Mouse (Mus musculus) limb, embryonic 11.5 days (tissue): ENCODE results near the gene Kif14. TPM values are rescaled to one million over a fixed set of nuclear protein-coding genes. Genes with fewer than 3 reads are reported as not detected.

Experiments
- ATAC-seq: fragments of 200-750 bp; cut with Nextera tagmentation; 2 replicates; pipeline ENCODE4 v1.8.0; 2017; ENCODE audit warnings: low read depth; ENCODE audit not compliant: insufficient number of reproducible peaks, low FRiP score, low TSS enrichment
- DNase-seq: peaks from one replicate; pipeline ENCODE4 v3.0.0-alpha.2; 2015; ENCODE audit warnings: low spot score
- H3K27ac ChIP-seq: fragments of 300-500 bp; sonication (generic); replicated peaks from 2 replicates; pipeline ENCODE4 v1.5.1; 2014; ENCODE audit warnings: low read depth, mild to moderate bottlenecking, low read length
- H3K27me3 ChIP-seq: fragments of 300-500 bp; sonication (generic); 2 replicates; pipeline ENCODE4 v1.6.1; 2014; ENCODE audit warnings: mild to moderate bottlenecking, low read length, mixed read lengths; ENCODE audit not compliant: control insufficient read depth, insufficient read depth
- H3K36me3 ChIP-seq: fragments of 300-500 bp; sonication (generic); 2 replicates; pipeline ENCODE4 v1.6.1; 2014; ENCODE audit warnings: mild to moderate bottlenecking, low read length, moderate library complexity, mixed read lengths; ENCODE audit not compliant: control insufficient read depth, insufficient read depth
- H3K4me1 ChIP-seq: fragments of 300-500 bp; sonication (generic); 2 replicates; pipeline ENCODE4 v1.6.1; 2014; ENCODE audit warnings: low read length, mixed read lengths; ENCODE audit not compliant: control insufficient read depth, insufficient read depth
- H3K4me2 ChIP-seq: fragments of 300-500 bp; sonication (generic); 2 replicates; pipeline ENCODE4 v1.6.1; 2014; ENCODE audit warnings: low read depth, mild to moderate bottlenecking, moderate library complexity; ENCODE audit not compliant: severe bottlenecking
- H3K4me3 ChIP-seq: fragments of 300-500 bp; sonication (generic); 2 replicates; pipeline ENCODE4 v1.5.1; 2014; ENCODE audit warnings: low read depth, low read length
- H3K9ac ChIP-seq: fragments of 300-500 bp; sonication (generic); 2 replicates; pipeline ENCODE4 v1.6.1; 2014; ENCODE audit warnings: mild to moderate bottlenecking, low read length
- H3K9me3 ChIP-seq: fragments of 300-500 bp; sonication (generic); 2 replicates; pipeline ENCODE4 v1.6.1; 2016; ENCODE audit warnings: low read length; ENCODE audit not compliant: control insufficient read depth
- WGBS: fragments of 180-500 bp; shearing (Covaris S2); extraction: QIAGEN DNeasy Blood & Tissue Kit; methylation state at CpG from one replicate; pipeline ENCODE4 v1.1.7; 2014; 5-methylcytosine and 5-hydroxymethylcytosine counted together
- polyA plus RNA-seq: library from polyadenylated mRNA; unstranded; fragments of >200 nt; fragmentation: Nextera tagmentation; extraction: Ambion mirVana; gene quantifications from 2 replicates; pipeline ENCODE4 v1.2.1, GENCODE M21; 2014

The Kif14 gene
- polyA plus RNA-seq, 1 experiment from 2014 or later, result 9.9 TPM

- Histone ChIP-seq H3K9me3 (no peaks in the 10 kb centered on the region), H3K9ac (no peak overlapping the region), H3K4me1 (no peaks in the 10 kb centered on the region), H3K4me3 (no peak overlapping the region), H3K27ac (no peak overlapping the region), H3K27me3 (no peaks in the 10 kb centered on the region), H3K4me2 (no peak overlapping the region), H3K36me3 (no peaks in the 10 kb centered on the region)
- 80% methylated on average over 10 of the region's 10 CpGs for WGBS
- DNase-seq (no peak), ATAC-seq (no peak)
Measured at GRCm38 (mm10) chr1:136446933-136447332, 19.2 kb upstream of the Kif14 start.

GRCm38 (mm10) chr1:136447338-136447737 is 18.8 kb upstream of the Kif14 start:
- Histone ChIP-seq H3K4me3 (no peak overlapping the region), H3K27ac (no peak overlapping the region), H3K9me3 (no peaks in the 10 kb centered on the region), H3K27me3 (no peaks in the 10 kb centered on the region), H3K4me2 (no peak overlapping the region), H3K4me1 (no peaks in the 10 kb centered on the region), H3K36me3 (no peaks in the 10 kb centered on the region), H3K9ac (no peak overlapping the region)
- no peak for DNase-seq
- no peak for ATAC-seq
- 88% methylated on average over 4 of the region's 4 CpGs for WGBS

GRCm38 (mm10) chr1:136449541-136449940 is 16.6 kb upstream of the Kif14 start:
- H3K36me3 ChIP-seq, result no peaks in the 10 kb centered on the region
- H3K4me3 ChIP-seq, result no peak overlapping the region
- no peaks in the 10 kb centered on the region for H3K4me1 ChIP-seq
- H3K4me2 ChIP-seq, result no peak overlapping the region
- no peaks in the 10 kb centered on the region for H3K27me3 ChIP-seq
- no peak overlapping the region for H3K27ac ChIP-seq
- H3K9ac ChIP-seq, result no peak overlapping the region
- ATAC-seq (no peak), DNase-seq (no peak)
- H3K9me3 ChIP-seq, result no peaks in the 10 kb centered on the region
- WGBS, result 91% methylated on average over 6 of the region's 6 CpGs

- Histone ChIP-seq H3K36me3 (no peaks in the 10 kb centered on the region), H3K4me3 (no peak overlapping the region), H3K4me1 (no peaks in the 10 kb centered on the region), H3K9me3 (no peaks in the 10 kb centered on the region), H3K4me2 (no peak overlapping the region), H3K9ac (no peak overlapping the region), H3K27me3 (no peaks in the 10 kb centered on the region), H3K27ac (no peak overlapping the region)
- WGBS, result 71% methylated on average over 5 of the region's 5 CpGs
- no peak for ATAC-seq
- no peak for DNase-seq
Measured at GRCm38 (mm10) chr1:136450206-136450605, 15.9 kb upstream of the Kif14 start.

- H3K4me1 ChIP-seq, result no peaks in the 10 kb centered on the region
- H3K27ac ChIP-seq, result no peak overlapping the region
- WGBS, result 83% methylated on average over 5 of the region's 5 CpGs
- no peaks in the 10 kb centered on the region for H3K36me3 ChIP-seq
- H3K4me3 ChIP-seq, result no peak overlapping the region
- ATAC-seq, result no peak
- no peak overlapping the region for H3K9ac ChIP-seq
- DNase-seq, result no peak
- no peaks in the 10 kb centered on the region for H3K9me3 ChIP-seq
- no peaks in the 10 kb centered on the region for H3K27me3 ChIP-seq
- no peak overlapping the region for H3K4me2 ChIP-seq
Measured at GRCm38 (mm10) chr1:136452421-136452820, 13.7 kb upstream of the Kif14 start.

GRCm38 (mm10) chr1:136455756-136456585 is 10.2 kb upstream of the Kif14 start:
- 74% methylated on average over 17 of the region's 17 CpGs for WGBS
- Histone ChIP-seq H3K4me1 (no peaks in the 10 kb centered on the region), H3K4me2 (no peak overlapping the region), H3K36me3 (no peaks in the 10 kb centered on the region), H3K27ac (no peak overlapping the region), H3K9me3 (no peaks in the 10 kb centered on the region), H3K9ac (no peak overlapping the region), H3K27me3 (no peaks in the 10 kb centered on the region), H3K4me3 (no peak overlapping the region)
- DNase-seq, result no peak
- no peak for ATAC-seq

GRCm38 (mm10) chr1:136456741-136457140 is 9.4 kb upstream of the Kif14 start:
- Histone ChIP-seq H3K4me2 (no peak overlapping the region), H3K27me3 (no peaks in the 10 kb centered on the region), H3K36me3 (no peaks in the 10 kb centered on the region), H3K9me3 (no peaks in the 10 kb centered on the region), H3K4me3 (no peak overlapping the region), H3K4me1 (no peaks in the 10 kb centered on the region), H3K27ac (no peak overlapping the region), H3K9ac (no peak overlapping the region)
- 74% methylated on average over 6 of the region's 6 CpGs for WGBS
- ATAC-seq (no peak), DNase-seq (no peak)

- WGBS, result 69% methylated on average over 4 of the region's 4 CpGs
- ATAC-seq (no peak), DNase-seq (no peak)
- Histone ChIP-seq H3K27me3 (no peaks in the 10 kb centered on the region), H3K36me3 (no peaks in the 10 kb centered on the region), H3K4me3 (no peak overlapping the region), H3K9me3 (no peaks in the 10 kb centered on the region), H3K27ac (no peak overlapping the region), H3K4me2 (no peak overlapping the region), H3K9ac (no peak overlapping the region), H3K4me1 (no peaks in the 10 kb centered on the region)
Measured at GRCm38 (mm10) chr1:136457403-136457802, 8.7 kb upstream of the Kif14 start.
